Mouse (Mus musculus) midbrain, embryonic 11.5 days (tissue): ENCODE results near the gene Mnx1. TPM values are rescaled to one million over a fixed set of nuclear protein-coding genes. Genes with fewer than 3 reads are reported as not detected.

Experiments used
- ATAC-seq: fragments of 200-750 bp; cut with Nextera tagmentation; 2 replicates; pipeline ENCODE4 v1.8.0; 2017; ENCODE audit warnings: moderate TSS enrichment, moderate library complexity; ENCODE audit not compliant: low FRiP score
- DNase-seq: peaks from one replicate; pipeline ENCODE4 v3.0.0; 2015; ENCODE audit warnings: low spot score; ENCODE audit errors: missing footprints
- H3K27ac ChIP-seq: fragments of 300-500 bp; sonication (generic); 2 replicates; pipeline ENCODE4 v1.5.1; 2014; ENCODE audit warnings: low read depth, low read length
- H3K27me3 ChIP-seq: fragments of 300-500 bp; sonication (generic); 2 replicates; pipeline ENCODE4 v1.6.1; 2014; ENCODE audit warnings: mild to moderate bottlenecking, low read length, moderate library complexity, mixed read lengths; ENCODE audit not compliant: control insufficient read depth, insufficient read depth
- H3K36me3 ChIP-seq: fragments of 300-500 bp; sonication (generic); 2 replicates; pipeline ENCODE4 v1.6.1; 2014; ENCODE audit warnings: mild to moderate bottlenecking, low read length, moderate library complexity, mixed read lengths; ENCODE audit not compliant: control insufficient read depth, insufficient read depth
- H3K4me1 ChIP-seq: fragments of 300-500 bp; sonication (generic); 2 replicates; pipeline ENCODE4 v1.6.1; 2014; ENCODE audit warnings: low read length; ENCODE audit not compliant: control insufficient read depth, insufficient read depth
- H3K4me2 ChIP-seq: fragments of 300-500 bp; sonication (generic); 2 replicates; pipeline ENCODE4 v1.6.1; 2014; ENCODE audit warnings: mild to moderate bottlenecking, moderate library complexity
- H3K4me3 ChIP-seq: fragments of 300-500 bp; sonication (generic); 2 replicates; pipeline ENCODE4 v1.5.1; 2014; ENCODE audit warnings: low read depth, low read length
- H3K9ac ChIP-seq: fragments of 300-500 bp; sonication (generic); 2 replicates; pipeline ENCODE4 v1.6.1; 2014; ENCODE audit warnings: low read length
- H3K9me3 ChIP-seq: fragments of 300-500 bp; sonication (generic); 2 replicates; pipeline ENCODE4 v1.6.1; 2016; ENCODE audit warnings: low read length; ENCODE audit not compliant: control insufficient read depth
- WGBS: fragments of 180-500 bp; shearing (Covaris S2); extraction: QIAGEN DNeasy Blood & Tissue Kit; methylation state at CpG from one replicate; pipeline ENCODE4 v1.1.7; 2014; 5-methylcytosine and 5-hydroxymethylcytosine counted together
- polyA plus RNA-seq: library from polyadenylated mRNA; unstranded; fragments of >200 nt; fragmentation: Nextera tagmentation; extraction: Ambion mirVana; gene quantifications from 2 replicates; pipeline ENCODE4 v1.2.1, GENCODE M21; 2014

Gene Mnx1
- not detected in 2 replicates for polyA plus RNA-seq

DNA sequence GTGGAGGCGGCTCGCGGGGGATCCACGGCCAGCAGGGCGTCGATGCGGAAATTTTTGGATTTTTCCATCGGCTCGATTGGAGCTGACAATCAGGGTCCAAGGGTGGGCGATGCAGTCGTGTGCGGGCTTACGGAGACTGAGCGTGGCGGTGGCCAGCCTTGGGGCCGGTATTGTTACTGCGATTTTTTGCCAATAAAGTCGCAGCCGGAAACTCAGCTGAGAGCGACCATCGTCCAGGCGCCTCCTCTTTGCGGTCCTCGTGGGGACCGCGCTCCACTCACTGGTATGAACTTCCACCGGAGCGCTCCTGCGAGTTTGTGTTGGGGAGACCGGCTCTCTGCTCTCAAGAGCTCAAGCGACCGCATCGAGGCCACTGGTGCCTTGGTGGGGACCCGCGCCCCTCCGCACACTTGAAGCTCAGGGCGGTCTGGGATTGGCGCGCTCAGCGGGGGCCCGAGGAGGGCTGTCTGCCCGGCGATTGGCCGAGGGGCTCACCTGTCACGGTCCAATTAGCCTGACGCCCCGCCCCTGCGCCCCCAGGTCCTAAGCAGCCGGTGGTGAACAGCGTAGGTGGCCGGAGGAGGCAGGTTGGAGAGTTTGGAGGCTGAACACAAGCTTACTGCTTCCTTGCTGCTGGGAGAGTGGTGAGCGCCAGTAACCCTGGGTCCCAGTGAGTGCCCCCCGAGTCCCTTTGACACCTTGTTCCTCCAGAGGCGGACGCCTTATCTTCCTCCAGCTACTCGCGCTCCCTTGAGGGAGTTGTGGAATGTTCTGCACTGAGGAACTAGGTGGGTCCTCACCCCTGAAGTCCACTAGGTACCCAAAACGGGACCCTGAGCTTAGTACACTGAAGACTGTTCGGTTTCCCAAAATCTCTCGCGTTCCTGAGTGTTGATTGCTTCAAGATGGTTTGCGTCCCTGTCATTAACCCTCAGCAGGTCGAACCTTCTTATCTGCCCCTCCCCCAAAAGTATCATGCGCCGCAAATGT is at the start of gene Mnx1:
Gene Mnx1 (minus strand): TSS at position 263 of the 990 bp plus-strand sequence.
- peak within 1 kb of the TSS; percentile 47 for H3K4me2 ChIP-seq
- H3K9ac ChIP-seq, result no peak within 1 kb of the TSS

DNA sequence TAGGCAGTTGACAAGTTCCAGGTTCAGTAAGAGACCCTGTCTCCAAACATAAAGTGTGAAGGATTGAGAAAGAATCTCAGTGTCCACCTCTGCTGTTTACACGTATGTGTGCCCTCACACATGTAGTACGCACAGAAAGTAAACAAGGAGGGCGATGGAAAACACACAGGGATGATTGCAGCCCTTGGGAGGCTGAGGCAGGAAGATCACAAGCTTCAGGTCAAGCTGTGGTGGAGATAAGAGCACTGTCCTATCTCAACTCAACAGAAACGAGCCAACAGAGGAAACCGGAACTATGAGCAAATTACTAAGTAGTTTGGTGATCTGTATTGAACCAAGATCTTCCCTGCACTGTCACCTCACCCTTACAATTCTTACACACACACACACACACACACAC is 38.2 kb upstream of the Mnx1 start:
- Histone ChIP-seq H3K27me3 (no peaks in the 10 kb centered on the region), H3K9ac (no peak overlapping the region), H3K4me2 (no peak overlapping the region), H3K27ac (no peak overlapping the region), H3K9me3 (no peaks in the 10 kb centered on the region), H3K4me3 (no peak overlapping the region), H3K4me1 (no peaks in the 10 kb centered on the region), H3K36me3 (no peaks in the 10 kb centered on the region)
- ATAC-seq (no peak), DNase-seq (peak; percentile 28)
- 86% methylated on average over 5 of the region's 5 CpGs for WGBS

More for the DNA sequence above, at the start of gene Mnx1:
- ATAC-seq (peak; percentile 67), DNase-seq (peak; percentile 97)
- Histone ChIP-seq H3K9me3 (no peaks in the 10 kb centered on the region), H3K27me3 (peaks cover 99% of the 10 kb centered on the region), H3K4me3 (peak within 1 kb of the TSS; percentile 30), H3K27ac (no peak within 1 kb of the TSS), H3K4me1 (peaks cover 15% of the 10 kb centered on the region), H3K36me3 (no peaks in the 10 kb centered on the region)
- WGBS, result under 1% methylated on average over 65 of the region's 65 CpGs

- Histone ChIP-seq H3K27ac (no peak overlapping the region), H3K9ac (no peak overlapping the region), H3K4me2 (no peak overlapping the region), H3K4me1 (no peaks in the 10 kb centered on the region), H3K36me3 (no peaks in the 10 kb centered on the region), H3K9me3 (no peaks in the 10 kb centered on the region), H3K4me3 (no peak overlapping the region), H3K27me3 (no peaks in the 10 kb centered on the region)
- 88% methylated on average over 3 of the region's 3 CpGs for WGBS
- peak; percentile 64 for DNase-seq
- ATAC-seq, result no peak
Observed at GRCm38 (mm10) chr5:29515888-29516287, 37.6 kb upstream of the Mnx1 start.

DNA sequence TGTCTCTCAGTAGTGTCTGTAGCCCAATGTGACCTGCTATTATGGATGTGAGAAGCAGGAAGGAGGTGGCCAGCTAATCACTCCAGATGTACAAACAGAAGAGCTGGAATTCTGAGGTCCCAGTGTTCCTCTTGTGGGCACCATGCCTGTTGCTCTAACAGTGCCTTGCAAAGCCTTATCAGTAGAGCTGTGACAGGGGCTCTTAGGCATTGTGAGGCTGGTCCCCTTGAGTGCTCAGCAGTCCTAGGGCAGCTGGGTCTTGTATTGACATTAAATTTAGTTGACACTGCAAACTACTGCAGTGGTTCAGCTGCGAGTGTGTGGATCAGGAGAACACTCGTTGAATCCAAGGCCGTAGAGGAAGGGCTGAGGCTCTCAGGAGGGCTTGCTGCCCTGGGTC is 28.7 kb upstream of the Mnx1 start:
- H3K4me2 ChIP-seq, result no peak overlapping the region
- no peak overlapping the region for H3K9ac ChIP-seq
- no peaks in the 10 kb centered on the region for H3K27me3 ChIP-seq
- DNase-seq, result peak; percentile 41
- no peak overlapping the region for H3K27ac ChIP-seq
- 90% methylated on average over 3 of the region's 3 CpGs for WGBS
- H3K36me3 ChIP-seq, result no peaks in the 10 kb centered on the region
- H3K4me1 ChIP-seq, result no peaks in the 10 kb centered on the region
- no peak overlapping the region for H3K4me3 ChIP-seq
- H3K9me3 ChIP-seq, result no peaks in the 10 kb centered on the region
- ATAC-seq, result no peak

DNA sequence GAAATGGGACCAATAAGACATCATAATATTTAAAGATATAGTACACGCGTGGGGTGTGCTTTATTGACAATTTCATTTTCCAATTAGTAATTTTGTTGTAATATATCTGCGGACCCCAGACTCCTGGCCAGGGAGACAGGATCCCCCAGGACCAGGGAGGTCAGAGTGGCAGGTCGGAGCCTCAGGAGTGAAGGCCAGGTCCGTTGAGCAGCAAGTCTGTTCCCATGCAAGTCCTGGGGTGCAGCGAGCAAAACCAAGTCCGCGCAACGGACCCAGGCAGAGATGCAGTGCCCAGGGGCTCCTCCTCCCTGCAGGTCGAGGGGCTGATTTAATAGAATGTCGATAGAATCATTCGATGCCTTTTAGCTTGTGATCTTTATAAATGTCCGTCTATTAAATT is 9.1 kb upstream of the Mnx1 start:
- H3K9ac ChIP-seq, result no peak overlapping the region
- no peak overlapping the region for H3K4me2 ChIP-seq
- H3K4me1 ChIP-seq, result no peaks in the 10 kb centered on the region
- H3K27ac ChIP-seq, result no peak overlapping the region
- DNase-seq (peak; percentile 91), ATAC-seq (no peak)
- no peaks in the 10 kb centered on the region for H3K9me3 ChIP-seq
- H3K27me3 ChIP-seq, result peaks cover 83% of the 10 kb centered on the region
- WGBS, result 13% methylated on average over 13 of the region's 13 CpGs
- no peaks in the 10 kb centered on the region for H3K36me3 ChIP-seq
- no peak overlapping the region for H3K4me3 ChIP-seq

DNA sequence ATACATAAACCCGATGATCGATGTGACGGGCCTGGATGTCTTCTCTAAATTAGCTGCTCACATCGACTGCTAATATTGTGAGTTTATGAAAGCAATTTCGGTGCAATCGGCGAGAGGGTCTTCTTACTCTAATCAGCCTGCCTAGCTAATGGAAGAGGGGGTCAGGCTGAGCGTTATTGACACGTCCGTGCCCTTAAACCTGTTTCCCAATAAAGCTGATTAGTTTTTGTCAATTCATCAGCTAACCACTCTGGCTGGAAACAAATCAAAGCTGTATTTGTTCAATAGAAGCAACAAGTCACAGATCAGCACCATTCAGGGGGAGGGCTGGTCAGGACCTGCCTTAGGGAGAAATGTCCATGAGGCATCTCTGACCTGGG is 7.7 kb upstream of the Mnx1 start:
- Histone ChIP-seq H3K36me3 (no peaks in the 10 kb centered on the region), H3K9me3 (no peaks in the 10 kb centered on the region), H3K4me1 (no peaks in the 10 kb centered on the region), H3K9ac (no peak overlapping the region), H3K27ac (no peak overlapping the region), H3K27me3 (peaks cover 92% of the 10 kb centered on the region), H3K4me3 (no peak overlapping the region), H3K4me2 (no peak overlapping the region)
- under 1% methylated on average over 10 of the region's 10 CpGs for WGBS
- ATAC-seq (no peak), DNase-seq (peak; percentile 92)

DNA sequence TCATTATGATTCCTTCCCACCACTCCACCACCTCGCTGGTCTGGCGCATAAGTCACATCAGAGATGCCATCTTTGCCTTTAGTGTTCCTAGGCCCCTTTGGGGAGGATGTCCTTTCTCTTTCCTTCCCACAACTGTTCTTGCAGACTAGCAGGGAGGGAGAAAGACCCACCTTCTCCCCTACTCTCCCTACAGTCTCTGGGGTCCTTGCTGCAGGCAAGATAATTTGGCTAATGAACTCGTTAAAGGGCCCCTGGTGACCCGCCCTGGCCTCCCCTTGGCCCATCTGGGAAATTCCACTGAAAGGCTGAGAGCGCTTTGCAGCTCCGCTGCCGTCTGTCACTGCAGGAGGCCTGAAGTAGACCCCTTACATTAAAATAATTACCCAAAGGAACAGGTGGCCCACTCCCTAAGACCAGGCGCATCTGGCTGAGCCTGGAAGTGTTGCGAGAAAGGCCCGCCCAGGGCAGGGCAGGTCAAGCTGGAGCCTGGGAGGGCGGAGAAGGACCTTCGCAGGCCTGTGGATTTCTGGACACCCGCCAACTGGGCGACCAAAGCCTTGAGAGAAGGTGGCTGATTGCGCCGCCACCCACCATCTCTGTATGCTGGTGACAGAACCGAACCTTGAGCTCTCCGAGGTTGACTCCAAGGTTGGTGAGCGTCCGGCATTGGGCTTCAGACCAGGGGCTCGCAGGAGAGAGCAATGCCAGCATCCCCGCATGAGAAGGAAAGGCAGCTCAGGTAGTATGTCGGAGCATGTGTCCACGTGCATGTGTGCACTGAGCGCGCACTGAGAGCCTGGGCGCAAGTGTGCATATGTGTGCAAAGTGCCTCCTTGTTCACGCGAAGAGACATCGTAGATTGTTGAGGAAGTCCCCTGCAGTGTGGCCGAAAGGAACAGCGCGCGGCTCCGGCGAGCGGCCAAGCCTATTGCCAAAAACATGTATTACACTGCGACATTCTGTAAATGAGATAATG is 7.0 kb upstream of the Mnx1 start:
- Histone ChIP-seq H3K4me2 (no peak overlapping the region), H3K36me3 (no peaks in the 10 kb centered on the region), H3K4me3 (no peak overlapping the region), H3K27me3 (peaks cover 96% of the 10 kb centered on the region), H3K4me1 (no peaks in the 10 kb centered on the region), H3K9me3 (no peaks in the 10 kb centered on the region), H3K27ac (no peak overlapping the region), H3K9ac (no peak overlapping the region)
- DNase-seq (peak; percentile 94), ATAC-seq (no peak)
- WGBS, result 2% methylated on average over 38 of the region's 38 CpGs

GRCm38 (mm10) chr5:29483801-29484200 is 5.5 kb upstream of the Mnx1 start:
- H3K4me2 ChIP-seq, result no peak overlapping the region
- H3K36me3 ChIP-seq, result no peaks in the 10 kb centered on the region
- DNase-seq (peak; percentile 91), ATAC-seq (no peak)
- 3% methylated on average over 4 of the region's 4 CpGs for WGBS
- no peak overlapping the region for H3K27ac ChIP-seq
- H3K27me3 ChIP-seq, result peaks cover 97% of the 10 kb centered on the region
- H3K9me3 ChIP-seq, result no peaks in the 10 kb centered on the region
- H3K4me1 ChIP-seq, result peaks cover under 1% of the 10 kb centered on the region; the same call in 1 of the 2 replicates
- no peak overlapping the region for H3K4me3 ChIP-seq
- H3K9ac ChIP-seq, result no peak overlapping the region
